Mouse (Mus musculus) right cerebral cortex, postnatal 36 days (tissue): ENCODE measurements at regions not wholly inside any gene's neighbourhood (a gene's known extent, or its start where the extent isn't known, plus 50 kb on each side); places are given as distances from the start of the nearest gene placed in this dataset.
A peak's percentile ranks its signal among the peaks of the same experiment; 100 is the strongest.

Experiments
- DNase-seq, 2 experiments: peaks; one replicate each; pipeline ENCODE4 v3.0.0; 2022; ENCODE audit warnings: low spot score in 2 of 2, mixed read lengths in 1 of 2

- no peak for DNase-seq
Measured at GRCm38 (mm10) chr14:105632335-105632734, 264.3 kb downstream of the Spry2 start.

- DNase-seq: peak in 1 of 2 experiments; percentile 26
Measured at GRCm38 (mm10) chr14:105631681-105632031, 265.0 kb downstream of the Spry2 start.

DNA sequence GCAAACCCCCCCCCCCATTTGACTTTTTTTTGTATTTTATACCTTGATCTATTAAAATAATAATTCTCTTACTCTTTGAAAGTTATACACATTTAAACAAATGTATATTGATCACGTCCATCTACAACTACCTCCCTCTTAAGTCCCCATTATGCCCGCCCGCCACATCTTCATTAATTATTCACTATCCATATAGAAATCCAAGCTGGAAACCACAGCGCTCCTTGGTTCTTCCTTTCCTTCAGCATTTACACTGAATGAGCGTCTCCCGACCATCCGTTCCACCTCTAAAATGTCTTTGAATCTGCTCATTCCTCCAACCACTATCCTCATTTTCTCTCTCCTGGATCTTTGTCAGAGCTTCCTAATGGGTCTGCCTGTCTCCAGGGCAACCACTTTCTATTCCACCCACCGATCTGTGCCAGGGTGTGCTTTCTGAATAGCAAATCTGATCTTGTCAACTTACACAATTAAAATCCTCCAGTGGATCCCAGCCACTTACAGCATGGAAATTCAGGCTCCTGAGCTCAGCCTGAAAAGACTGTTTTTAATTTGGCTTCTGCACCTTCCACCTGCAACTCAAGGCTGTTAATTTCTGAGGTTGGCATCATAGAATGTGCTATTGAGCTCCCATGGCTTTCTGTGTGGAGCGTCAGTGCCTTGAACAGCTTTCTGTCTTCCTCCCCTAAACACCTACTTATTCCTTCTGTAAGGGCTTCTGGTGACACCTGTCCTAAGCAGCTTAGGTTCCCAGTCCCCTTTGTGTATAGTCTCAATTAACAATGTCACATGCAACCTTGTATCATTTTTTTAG lies 265.5 kb downstream of the Spry2 start:
- peak; percentile 73 to 89 for DNase-seq

DNA sequence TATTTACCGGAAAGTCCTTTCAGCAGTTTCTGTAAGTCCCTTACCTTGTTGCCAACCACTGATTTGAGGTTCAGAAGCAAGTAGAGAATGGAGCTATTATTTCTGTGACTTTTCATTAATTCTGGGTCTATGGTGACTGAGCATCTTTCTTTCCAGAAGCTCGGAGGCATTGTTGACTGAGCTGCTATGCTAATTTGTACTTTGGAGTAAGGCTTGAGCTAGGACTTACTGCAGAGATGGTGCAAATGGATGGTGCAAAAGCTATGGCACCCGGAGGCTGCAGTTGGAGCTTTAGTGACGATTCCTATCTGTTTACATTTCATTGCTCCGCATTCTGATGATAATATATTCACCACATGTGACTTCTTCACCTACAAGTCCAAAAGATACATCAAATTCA lies 266.2 kb downstream of the Spry2 start:
- DNase-seq: no peak

DNA sequence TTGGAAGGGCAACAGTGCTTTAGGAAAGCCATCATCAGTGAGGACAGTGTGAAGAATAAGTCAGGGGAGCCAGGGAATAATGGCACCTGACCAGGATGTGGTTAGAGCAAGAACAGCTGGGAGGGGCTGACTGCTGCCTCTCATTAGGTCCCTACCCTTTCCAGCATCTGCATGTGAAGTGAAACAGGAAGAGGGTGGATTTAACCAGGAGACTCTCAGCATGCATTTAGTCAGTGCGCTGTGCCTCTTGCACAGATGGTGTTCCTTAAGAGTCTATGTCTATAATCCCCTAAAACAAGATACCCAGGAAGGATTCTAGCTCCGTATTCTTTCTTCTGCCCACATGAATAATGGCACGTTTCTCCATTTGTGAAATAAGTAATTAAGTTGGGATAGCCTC lies 267.9 kb downstream of the Spry2 start:
- no peak for DNase-seq

DNA sequence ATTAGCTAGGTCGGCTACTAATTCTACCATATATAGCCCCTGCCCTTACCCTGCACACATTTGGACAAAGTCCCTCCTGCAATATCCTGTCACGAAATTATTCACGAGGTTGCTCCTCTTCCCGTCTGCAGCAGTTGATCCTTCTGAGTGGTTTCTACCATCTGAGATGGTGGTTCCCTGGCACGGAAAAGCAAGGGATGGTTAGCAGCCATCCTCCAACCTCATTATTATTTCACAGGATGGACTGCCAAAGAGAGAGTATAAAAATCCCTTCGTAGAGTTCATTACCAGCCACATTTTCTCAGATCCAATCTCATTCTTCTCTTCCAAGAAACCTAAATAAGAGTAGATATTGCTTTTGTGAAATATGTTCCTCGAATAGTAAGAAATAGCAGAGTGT lies 272.2 kb downstream of the Spry2 start:
- DNase-seq: no peak

DNA sequence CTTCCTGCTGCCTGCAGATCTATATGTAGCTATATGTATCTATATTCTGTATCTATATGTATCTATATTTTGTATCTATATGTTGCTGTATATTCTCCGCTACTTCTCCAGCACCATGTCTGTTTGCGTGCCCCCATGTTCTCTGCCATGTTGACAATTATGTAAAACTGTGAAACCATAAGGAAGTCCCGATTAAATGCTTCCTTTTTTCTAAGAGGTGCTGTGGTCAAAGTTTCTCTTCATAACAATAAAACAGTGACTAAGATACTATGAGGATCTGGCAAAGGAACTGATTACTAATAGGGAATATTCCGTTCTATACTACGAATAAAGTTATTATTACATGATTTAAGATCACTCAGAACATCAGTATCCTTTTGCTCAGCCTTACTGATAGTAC lies 274.5 kb downstream of the Spry2 start:
- no peak for DNase-seq

DNA sequence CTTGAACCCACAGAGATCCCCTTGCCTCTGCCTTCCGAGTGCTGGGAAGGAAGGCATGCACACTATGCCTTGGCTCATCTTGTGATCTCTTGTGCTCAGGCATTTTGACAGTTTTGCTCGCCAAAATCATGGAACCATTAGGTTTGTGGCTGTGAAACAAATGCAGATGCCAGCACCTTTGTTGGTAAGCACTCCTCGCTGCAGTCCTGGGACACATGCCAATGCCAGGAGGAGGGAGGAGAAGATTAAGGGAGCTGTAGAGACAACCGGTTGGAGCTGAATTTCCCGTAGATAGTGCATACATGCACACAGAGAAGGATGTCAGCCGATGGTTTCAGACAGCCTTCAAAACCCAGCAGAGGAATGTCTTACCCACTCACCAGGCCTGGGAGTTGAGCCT lies 275.5 kb downstream of the Spry2 start:
- DNase-seq: no peak

GRCm38 (mm10) chr14:105619449-105619848 lies 277.2 kb downstream of the Spry2 start:
- DNase-seq: no peak

DNA sequence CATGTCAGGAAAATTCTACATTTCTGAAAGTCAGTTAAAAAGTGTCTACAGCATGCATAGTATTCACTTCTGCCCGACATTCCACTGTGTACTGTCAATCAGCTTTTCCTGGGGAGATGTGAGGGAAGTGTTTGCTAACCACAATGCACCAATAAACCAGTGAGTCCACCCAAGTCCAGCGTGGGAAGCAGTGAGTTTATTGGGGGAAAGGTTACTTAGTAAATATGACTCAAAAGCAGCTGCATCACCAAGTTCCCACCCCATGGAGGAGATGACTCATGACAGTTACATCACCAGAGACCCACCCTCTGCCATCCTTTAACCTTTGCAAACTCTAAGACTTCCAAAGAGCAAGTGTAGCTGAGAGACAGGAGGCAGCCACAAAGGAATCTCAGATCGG lies 280.9 kb downstream of the Spry2 start:
- no peak for DNase-seq

GRCm38 (mm10) chr14:105612794-105613193 lies 283.8 kb downstream of the Spry2 start:
- no peak for DNase-seq

DNA sequence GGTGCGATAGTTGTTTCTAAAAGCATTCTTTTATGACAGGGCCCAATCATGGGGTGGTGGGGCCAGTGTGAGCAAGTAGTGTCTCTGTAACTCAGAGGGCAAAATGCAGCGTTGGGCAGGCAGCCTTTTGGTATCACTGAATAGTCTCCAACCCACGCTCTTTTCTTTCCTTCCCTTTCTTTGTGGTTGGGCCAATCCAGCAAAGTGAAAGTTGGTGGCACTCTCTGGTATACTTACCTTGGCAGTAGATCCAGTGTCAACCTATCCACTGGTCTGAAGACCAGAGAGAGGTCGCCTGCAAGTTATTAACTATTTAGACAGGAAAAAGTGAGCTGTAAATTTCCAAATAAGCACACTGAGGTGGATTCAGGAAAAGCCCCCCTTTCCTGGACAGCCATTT lies 287.8 kb downstream of the Spry2 start:
- no peak for DNase-seq

GRCm38 (mm10) chr14:105606551-105606950 lies 290.1 kb downstream of the Spry2 start:
- no peak for DNase-seq

DNA sequence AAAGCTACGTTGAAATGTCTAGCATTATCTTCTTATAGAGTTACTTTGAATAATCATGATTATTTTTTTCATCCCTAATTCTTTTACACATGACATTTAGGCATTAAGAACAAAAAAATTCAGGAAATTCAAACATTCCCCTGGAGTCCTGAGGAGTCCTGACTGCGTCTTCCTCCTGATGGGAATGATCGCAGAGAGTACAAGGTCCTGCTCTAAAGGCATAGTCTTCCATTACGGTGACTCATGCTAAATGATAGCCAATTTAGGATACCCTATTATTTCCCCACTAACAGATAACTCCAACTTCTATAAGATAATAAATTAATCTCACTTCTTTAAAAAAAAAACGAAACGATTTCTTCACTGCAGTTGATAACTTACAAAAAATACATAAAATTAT lies 292.2 kb downstream of the Spry2 start:
- no peak for DNase-seq

DNA sequence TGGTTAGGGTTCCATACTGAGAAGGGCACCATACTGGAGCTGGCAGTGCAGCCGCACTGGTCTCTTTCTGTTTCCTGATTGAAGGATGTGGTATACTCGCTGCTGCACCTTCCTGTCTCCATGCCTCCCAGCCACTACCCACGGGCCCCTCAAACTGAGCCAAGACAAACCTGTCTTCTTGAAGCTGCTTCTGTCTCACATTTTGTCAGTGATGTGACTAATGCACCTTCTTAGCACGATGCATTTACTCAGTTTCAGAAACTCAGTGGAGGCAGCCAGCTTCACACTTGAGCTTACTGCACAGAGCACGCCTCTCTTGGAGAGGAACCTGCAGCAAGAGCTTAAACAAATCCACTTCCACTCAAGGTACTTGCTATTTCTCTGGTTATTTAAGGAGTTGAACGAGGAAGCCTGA lies 293.6 kb downstream of the Spry2 start:
- peak in 1 of 2 experiments; percentile 73 for DNase-seq

DNA sequence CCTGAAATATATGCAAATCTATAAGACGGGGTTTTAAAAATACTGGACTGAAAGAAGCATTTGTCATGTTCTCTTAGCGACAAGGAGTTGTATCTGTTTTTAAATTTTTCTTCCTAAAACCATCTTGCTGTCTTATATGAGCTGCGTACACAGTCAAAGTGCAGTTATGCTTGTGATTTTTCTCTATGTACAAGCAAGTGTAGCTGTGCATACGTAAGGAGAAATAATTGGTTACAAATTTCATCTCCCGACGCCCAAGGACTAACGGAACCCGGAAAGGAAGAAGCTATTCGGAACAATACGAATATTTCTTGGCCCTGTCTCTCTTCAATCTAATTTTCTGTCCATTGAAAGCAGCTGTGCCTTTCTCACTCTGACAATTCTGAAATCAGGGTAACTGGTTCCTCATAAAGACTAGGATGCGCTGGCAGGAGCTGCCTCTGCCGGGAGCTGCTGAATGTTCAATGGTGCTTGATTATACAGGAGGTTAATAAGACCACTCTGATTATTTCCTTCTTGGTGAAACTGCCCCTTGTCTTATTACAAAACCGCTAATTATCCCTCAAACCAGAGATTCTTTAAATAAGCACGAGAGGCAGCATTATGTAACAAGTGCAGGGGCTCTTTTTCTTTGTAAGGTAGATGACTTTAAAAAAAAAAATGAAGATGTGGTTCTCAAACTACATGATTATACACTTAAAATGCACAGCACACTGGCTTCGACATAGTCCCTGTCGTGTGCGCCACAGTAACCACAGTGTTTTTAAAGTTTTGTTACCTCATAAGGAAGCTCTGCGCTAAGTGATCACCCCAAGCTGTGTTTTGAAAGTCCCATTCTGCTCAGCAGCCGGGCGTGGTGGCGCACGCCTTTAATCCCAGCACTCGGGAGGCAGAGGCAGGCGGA lies 296.8 kb downstream of the Spry2 start:
- DNase-seq: peak in 1 of 2 experiments; percentile 16

GRCm38 (mm10) chr14:105589751-105590150 lies 306.9 kb downstream of the Spry2 start:
- no peak for DNase-seq

DNA sequence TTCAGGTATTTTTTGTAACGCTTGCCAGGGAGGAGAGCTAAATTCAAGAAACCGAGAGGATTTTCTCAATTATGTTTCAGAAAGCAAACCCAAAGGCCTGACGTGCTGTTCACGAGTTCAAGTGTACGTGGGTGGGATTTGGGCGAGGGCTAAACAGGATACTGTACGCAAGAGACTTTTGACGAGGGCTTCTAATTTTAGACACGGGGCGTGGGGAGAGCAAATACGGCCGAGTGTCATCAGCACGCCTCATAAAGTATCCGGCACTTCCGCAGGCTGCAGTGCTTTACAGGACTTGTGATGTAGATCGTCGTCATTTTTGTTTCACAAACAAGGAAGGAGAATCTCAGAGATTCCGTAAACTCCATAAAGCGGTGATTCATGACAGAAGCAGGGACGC lies 307.4 kb downstream of the Spry2 start:
- peak in 1 of 2 experiments; percentile 12 for DNase-seq

DNA sequence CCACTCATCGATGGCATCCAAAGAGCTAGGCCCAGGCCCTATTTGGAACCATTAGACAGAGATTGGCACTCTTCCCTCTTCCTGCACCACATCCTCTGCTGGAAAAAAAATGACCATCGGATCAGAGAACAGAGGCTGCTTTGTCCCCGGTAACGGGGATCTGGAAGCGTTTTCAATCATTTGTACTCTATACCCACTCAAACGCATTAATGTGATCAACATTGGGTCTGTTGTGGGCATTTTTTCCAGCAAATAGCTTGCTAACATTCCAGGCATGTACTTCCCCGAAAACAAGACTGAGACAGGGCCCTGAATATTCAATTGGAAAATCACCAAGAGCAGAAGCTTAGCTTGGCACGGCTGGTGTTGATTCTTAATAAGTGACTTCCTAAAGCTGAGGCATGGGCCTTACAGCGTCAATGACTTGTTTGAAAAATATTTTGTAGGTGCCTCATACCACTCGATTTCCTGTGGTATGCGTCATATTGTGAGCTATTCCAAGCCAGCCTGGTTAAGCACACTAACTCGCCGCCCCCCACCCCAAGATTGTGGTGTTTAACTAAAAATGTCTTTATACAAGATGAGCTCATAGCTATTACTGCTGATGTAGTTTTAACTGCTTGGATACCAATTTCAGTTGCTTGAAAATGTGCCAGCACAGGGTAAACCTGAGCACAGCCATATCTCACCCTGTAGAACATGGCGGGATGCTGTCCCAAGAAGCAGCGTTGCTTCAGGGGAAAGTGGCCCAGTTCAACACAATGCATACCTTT lies 308.0 kb downstream of the Spry2 start:
- DNase-seq: peak; percentile 45 to 58

DNA sequence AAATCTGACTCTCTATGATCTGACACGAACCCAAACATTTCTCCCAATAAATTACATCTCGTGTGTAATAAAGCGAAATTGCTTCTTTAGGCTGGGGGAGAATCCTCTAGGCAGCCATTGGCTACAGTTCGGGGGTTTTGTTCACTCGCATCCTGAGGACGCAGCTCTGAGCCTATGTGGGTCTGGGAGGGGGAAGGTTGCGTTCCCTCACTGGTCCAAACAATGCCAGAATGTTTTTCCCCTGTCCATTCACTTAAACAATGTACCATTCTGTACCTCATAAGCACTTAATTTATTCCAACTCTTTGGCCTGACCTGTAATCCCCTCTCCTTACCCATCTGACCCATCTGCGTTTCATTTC lies 308.6 kb downstream of the Spry2 start:
- no peak for DNase-seq

DNA sequence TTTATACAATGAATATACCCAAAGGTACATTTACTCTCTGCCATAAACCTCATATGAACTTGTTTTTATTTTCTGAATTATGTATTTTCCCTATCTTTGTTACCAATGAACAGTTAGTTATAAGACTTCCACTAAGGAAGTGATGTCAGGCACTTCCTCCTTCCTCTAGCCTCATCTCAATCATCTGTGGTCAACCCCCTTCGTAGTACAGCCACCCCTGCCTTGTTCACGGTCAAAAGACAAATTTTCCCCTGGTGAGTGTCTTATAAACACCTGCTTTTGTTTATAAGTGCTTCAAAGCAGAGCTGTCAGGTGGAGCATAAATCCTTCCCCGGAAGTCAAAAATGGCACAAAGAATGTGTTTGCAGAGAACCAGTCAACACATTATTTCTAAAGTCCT lies 312.0 kb downstream of the Spry2 start:
- no peak for DNase-seq

GRCm38 (mm10) chr14:105583497-105583896 lies 313.1 kb downstream of the Spry2 start:
- DNase-seq: no peak
